Comparison of ENCODE assay signal across 20 mouse cellular contexts in the genomic region with DNA sequence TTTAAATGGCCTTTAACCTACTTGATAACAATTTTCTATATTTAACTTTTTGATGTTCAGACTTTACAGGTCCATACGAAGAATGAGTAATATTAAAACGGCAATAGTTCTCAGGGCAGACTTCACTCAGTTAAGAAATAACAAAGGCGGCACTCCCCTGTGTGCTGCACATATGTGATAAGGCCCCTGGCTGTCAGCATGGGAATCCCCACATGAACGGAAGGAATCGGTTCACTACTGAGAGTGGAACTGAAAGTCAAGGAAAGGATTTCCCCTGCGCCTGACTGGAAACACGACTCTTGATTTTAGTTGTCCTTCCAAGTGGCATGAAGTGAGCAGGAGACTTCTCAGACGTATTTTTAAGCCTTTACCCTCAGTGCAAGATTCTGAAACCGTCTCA.
A peak's percentile ranks its signal among the peaks of the same experiment; 100 is the strongest.
DNase-seq lines count a peak whose midpoint lies in the region; ATAC-seq and TF ChIP-seq lines count a peak whose summit lies in the region.
"Had no signal": no experiment of that assay in that cellular context is flagged by ENCODE, and none has a peak within 500 bp of the region (broad histone marks: within the 10 kb centered on the region; RNA-seq: fewer than 3 reads in every experiment).

No protein-coding gene starts in this region.

- H3K27me3 ChIP-seq in intestine, postnatal 0 days (replicated peaks; ENCODE audit: control insufficient read depth, insufficient read depth, low read length), result no peaks in the 10 kb centered on the region
- H3K27me3 ChIP-seq in intestine, embryonic 16.5 days (replicated peaks; ENCODE audit: control insufficient read depth, insufficient read depth, low read length), result no peaks in the 10 kb centered on the region
- no peaks in the 10 kb centered on the region for H3K27me3 ChIP-seq in liver, embryonic 15.5 days
- no peaks in the 10 kb centered on the region for H3K27me3 ChIP-seq in midbrain, embryonic 16.5 days (ENCODE audit: control insufficient read depth, insufficient read depth, low read depth, low read length)
- H3K27me3 ChIP-seq in thymus, adult 2 months (ENCODE audit: control insufficient read depth, insufficient read depth, low read length), result no peaks in the 10 kb centered on the region
- H3K27me3 ChIP-seq: intestine, embryonic 15.5 days; limb, embryonic 12.5 days; midbrain, embryonic 15.5 days had no signal

- no peak overlapping the region for H3K4me2 ChIP-seq in intestine, postnatal 0 days (replicated peaks; ENCODE audit: low read depth)
- H3K4me2 ChIP-seq in intestine, embryonic 16.5 days (ENCODE audit: low read depth, low read length), result no peak overlapping the region
- peak overlapping the region; percentile 18; the same call in 1 of the 2 replicates for H3K4me2 ChIP-seq in liver, embryonic 15.5 days
- H3K4me2 ChIP-seq in midbrain, embryonic 16.5 days (ENCODE audit: low read length), result no peak overlapping the region
- H3K4me2 ChIP-seq: intestine, embryonic 15.5 days; limb, embryonic 12.5 days; midbrain, embryonic 15.5 days had no signal

- peak; percentile 16; the same call in 1 of the 2 replicates for TF ChIP-seq CTCF in intestine, postnatal 0 days (IDR thresholded peaks at IDR 0.05; ENCODE audit: low read depth)
- no peak for TF ChIP-seq CTCF in embryonic fibroblast, embryonic 13.5 days (IDR thresholded peaks at IDR 0.05; ENCODE audit: borderline replicate concordance, insufficient read depth, low read length)
- no peak for TF ChIP-seq CTCF in thymus, adult 2 months (IDR thresholded peaks at IDR 0.05; ENCODE audit: borderline replicate concordance, control insufficient read depth, extremely low read depth, insufficient read depth, low read length, poor library complexity)

- H3K4me3 ChIP-seq in intestine, postnatal 0 days (ENCODE audit: low read depth, low read length), result no peak overlapping the region
- no peak overlapping the region for H3K4me3 ChIP-seq in intestine, embryonic 16.5 days (ENCODE audit: low read length)
- no peak overlapping the region for H3K4me3 ChIP-seq in embryonic fibroblast, embryonic 13.5 days (ENCODE audit: insufficient read depth, low read length)
- no peak overlapping the region for H3K4me3 ChIP-seq in liver, embryonic 15.5 days (replicated peaks)
- H3K4me3 ChIP-seq in midbrain, embryonic 16.5 days (ENCODE audit: low read depth, low read length), result no peak overlapping the region
- no peak overlapping the region for H3K4me3 ChIP-seq in thymus, adult 2 months (ENCODE audit: control insufficient read depth, insufficient read depth, low read length)
- H3K4me3 ChIP-seq: intestine, embryonic 15.5 days; limb, embryonic 12.5 days; midbrain, embryonic 15.5 days had no signal

- no peak overlapping the region for H3K27ac ChIP-seq in intestine, postnatal 0 days (ENCODE audit: low read depth, low read length)
- H3K27ac ChIP-seq in intestine, embryonic 16.5 days (ENCODE audit: low read length), result no peak overlapping the region
- H3K27ac ChIP-seq in embryonic fibroblast, embryonic 13.5 days (ENCODE audit: insufficient read depth, low read length), result peak overlapping the region; percentile 44
- no peak overlapping the region for H3K27ac ChIP-seq in liver, embryonic 15.5 days (replicated peaks)
- H3K27ac ChIP-seq in midbrain, embryonic 16.5 days (ENCODE audit: low read length), result no peak overlapping the region
- no peak overlapping the region for H3K27ac ChIP-seq in thymus, adult 2 months (ENCODE audit: control insufficient read depth, insufficient read depth, low read length)
- H3K27ac ChIP-seq: intestine, embryonic 15.5 days; limb, embryonic 12.5 days; midbrain, embryonic 15.5 days had no signal

- no peak for DNase-seq in thymus, adult 2 months
- DNase-seq in kidney, postnatal 14 days, result no peak
- DNase-seq in adrenal gland, postnatal 4 days (ENCODE audit: low spot score in 2 of 2), result no peak
- DNase-seq: adrenal gland, postnatal 36 days; cerebellum, adult 18-20 months; embryo, embryonic 11 days; gastrocnemius, postnatal 14 days; heart, postnatal 14 days; kidney, postnatal 25 days; layer of hippocampus, postnatal 36 days; right cerebral cortex, adult 18-20 months; thymus, postnatal 36 days had no signal

- no peaks in the 10 kb centered on the region for H3K9me3 ChIP-seq in intestine, postnatal 0 days (ENCODE audit: control insufficient read depth)
- H3K9me3 ChIP-seq in intestine, embryonic 16.5 days (ENCODE audit: control insufficient read depth, low read length), result no peaks in the 10 kb centered on the region
- no peaks in the 10 kb centered on the region for H3K9me3 ChIP-seq in liver, embryonic 15.5 days (replicated peaks)
- no peaks in the 10 kb centered on the region for H3K9me3 ChIP-seq in midbrain, embryonic 16.5 days (replicated peaks; ENCODE audit: control insufficient read depth, low read length, poor library complexity, severe bottlenecking)
- H3K9me3 ChIP-seq: intestine, embryonic 15.5 days; limb, embryonic 12.5 days; midbrain, embryonic 15.5 days had no signal

- 58% methylated on average over 9 of the region's 9 CpGs for WGBS in intestine, postnatal 0 days
- WGBS in intestine, embryonic 16.5 days, result 72% methylated on average over 9 of the region's 9 CpGs
- 27% methylated on average over 9 of the region's 9 CpGs for WGBS in liver, embryonic 15.5 days (ENCODE audit: insufficient replicate concordance)
- WGBS in midbrain, embryonic 16.5 days, result 84% methylated on average over 9 of the region's 9 CpGs
- 89% methylated on average over 9 of the region's 9 CpGs for WGBS in thymus, adult 2 months

- ATAC-seq in intestine, postnatal 0 days, result no peak
- no peak for ATAC-seq in intestine, embryonic 16.5 days
- peak; percentile 57; the same call in 1 of the 2 replicates for ATAC-seq in liver, embryonic 15.5 days (ENCODE audit: insufficient read depth)
- no peak for ATAC-seq in midbrain, embryonic 16.5 days
- ATAC-seq: intestine, embryonic 15.5 days; midbrain, embryonic 15.5 days had no signal

- no peak for TF ChIP-seq POLR2A in embryonic fibroblast, embryonic 13.5 days (IDR thresholded peaks at IDR 0.05; ENCODE audit: low read depth, low read length)
- TF ChIP-seq POLR2A in thymus, adult 2 months (IDR thresholded peaks at IDR 0.05; ENCODE audit: control insufficient read depth, extremely low read depth, insufficient read depth, low read length, poor library complexity), result no peak

- no peaks in the 10 kb centered on the region; the same call in 1 of the 2 replicates for H3K4me1 ChIP-seq in intestine, postnatal 0 days (replicated peaks; ENCODE audit: control insufficient read depth, insufficient read depth, low read length)
- peaks cover 3% of the 10 kb centered on the region for H3K4me1 ChIP-seq in intestine, embryonic 16.5 days (ENCODE audit: control insufficient read depth, insufficient read depth, low read length)
- H3K4me1 ChIP-seq in embryonic fibroblast, embryonic 13.5 days (ENCODE audit: control insufficient read depth, insufficient read depth, low read length), result no peaks in the 10 kb centered on the region
- peaks cover 10% of the 10 kb centered on the region for H3K4me1 ChIP-seq in liver, embryonic 15.5 days (replicated peaks)
- 0 out of 2 replicates have a peak, but pooled peaks cover 3% of the 10 kb centered on the region for H3K4me1 ChIP-seq in midbrain, embryonic 16.5 days (ENCODE audit: control insufficient read depth, insufficient read depth, low read length)
- H3K4me1 ChIP-seq in thymus, adult 2 months (replicated peaks; ENCODE audit: control insufficient read depth, insufficient read depth, low read length), result no peaks in the 10 kb centered on the region
- H3K4me1 ChIP-seq: limb, embryonic 12.5 days had no signal

- H3K36me3 ChIP-seq in intestine, postnatal 0 days (ENCODE audit: control insufficient read depth, insufficient read depth), result no peaks in the 10 kb centered on the region
- no peaks in the 10 kb centered on the region for H3K36me3 ChIP-seq in intestine, embryonic 16.5 days (ENCODE audit: control insufficient read depth, insufficient read depth, low read length)
- H3K36me3 ChIP-seq in liver, embryonic 15.5 days (replicated peaks), result no peaks in the 10 kb centered on the region
- H3K36me3 ChIP-seq in midbrain, embryonic 16.5 days (ENCODE audit: control insufficient read depth, insufficient read depth, low read length), result no peaks in the 10 kb centered on the region
- H3K36me3 ChIP-seq in thymus, adult 2 months (ENCODE audit: control insufficient read depth, insufficient read depth, low read length), result no peaks in the 10 kb centered on the region
- H3K36me3 ChIP-seq: intestine, embryonic 15.5 days; limb, embryonic 12.5 days; midbrain, embryonic 15.5 days had no signal

- H3K9ac ChIP-seq in intestine, postnatal 0 days (ENCODE audit: low read depth, low read length), result no peak overlapping the region
- no peak overlapping the region for H3K9ac ChIP-seq in intestine, embryonic 16.5 days (ENCODE audit: low read depth, low read length)
- H3K9ac ChIP-seq in liver, embryonic 15.5 days, result no peak overlapping the region
- no peak overlapping the region for H3K9ac ChIP-seq in midbrain, embryonic 16.5 days (ENCODE audit: low read depth, low read length)
- H3K9ac ChIP-seq: intestine, embryonic 15.5 days; limb, embryonic 12.5 days; midbrain, embryonic 15.5 days had no signal
